Mouse (Mus musculus): ENCODE data around the gene Cep170b.
A peak's percentile ranks its signal among the peaks of the same experiment; 100 is the strongest.

Cep170b gene

GRCm38 (mm10) chr12:112702374-112703320 is 17.6 kb upstream of the Cep170b start:
- no peak for DNase-seq

DNA sequence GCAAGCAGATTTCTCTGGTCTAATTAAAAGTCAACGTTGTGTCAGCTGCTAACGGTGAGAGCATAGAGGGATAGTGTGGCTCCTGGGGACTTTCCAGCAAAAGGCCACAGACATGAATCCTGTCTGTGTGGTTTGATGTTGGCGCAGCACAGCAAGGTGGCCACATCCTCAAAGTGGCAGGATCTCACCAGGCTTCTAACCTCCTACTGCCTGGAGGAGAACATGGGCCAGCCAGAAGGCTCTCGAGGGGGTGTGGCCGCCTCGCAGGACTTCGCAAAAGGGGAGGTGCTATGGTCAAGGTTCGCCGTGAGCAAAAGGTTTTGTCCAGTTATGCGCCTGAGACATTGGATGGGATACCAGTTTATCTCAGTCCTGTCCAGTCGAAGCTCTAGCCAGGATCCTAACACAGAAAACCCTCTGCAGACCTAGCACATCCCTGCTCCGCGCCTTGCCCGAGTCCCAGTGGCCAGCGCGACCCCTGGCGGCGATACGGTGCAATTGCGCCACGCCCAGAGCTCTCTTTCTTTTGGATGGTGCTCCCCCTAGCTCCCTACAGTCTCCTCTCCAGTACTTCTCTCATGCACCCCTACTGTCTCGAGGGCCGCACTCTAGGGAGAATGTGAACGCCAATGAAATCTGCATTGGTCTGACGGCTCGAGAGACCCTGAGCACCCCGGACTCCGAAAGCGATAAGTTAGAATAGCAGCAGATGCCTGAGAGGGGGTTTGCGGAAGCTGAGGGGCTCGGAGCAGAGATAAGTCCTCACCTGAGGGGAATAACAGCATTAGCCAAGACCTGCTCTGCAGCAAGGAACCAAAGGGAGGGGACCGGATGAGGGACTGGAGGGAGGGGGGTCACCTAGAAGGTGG is 13.3 kb upstream of the Cep170b start:
- peak; percentile 85 to 86 for DNase-seq

DNA sequence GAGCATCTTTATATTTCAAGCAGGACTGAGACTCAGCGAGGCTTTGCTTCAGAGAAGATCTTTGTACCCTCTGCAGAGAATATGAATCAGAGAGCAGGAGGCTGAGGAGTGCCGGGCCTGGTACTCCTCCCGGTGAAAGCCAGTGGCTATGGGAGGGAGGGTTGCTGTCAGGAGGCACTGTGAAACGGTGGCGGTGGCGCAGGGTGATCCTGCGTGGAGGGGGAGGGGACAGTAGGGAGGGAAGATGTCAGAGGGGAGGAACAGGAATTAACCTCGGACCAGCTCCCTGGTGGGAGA is 12.7 kb upstream of the Cep170b start:
- DNase-seq = no peak

DNA sequence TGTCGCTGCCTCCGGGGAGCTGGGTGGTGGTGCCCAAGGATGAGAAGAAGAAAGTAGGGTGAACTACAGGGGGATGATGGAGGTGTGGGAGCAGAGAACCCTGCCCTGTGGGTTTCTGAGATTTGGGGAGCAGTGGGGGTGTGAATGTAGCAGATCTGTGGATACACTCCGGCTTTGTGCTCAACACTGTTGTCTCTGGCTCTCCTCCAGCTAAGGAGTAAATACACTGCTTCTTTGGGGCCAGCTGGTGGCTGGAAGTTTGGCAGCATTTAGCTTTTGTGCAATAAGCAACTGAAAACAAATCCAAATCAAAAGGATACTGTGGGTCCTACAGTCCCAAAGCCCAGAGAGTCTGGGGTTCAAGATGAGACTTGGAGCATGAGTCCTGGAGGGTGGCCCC is 6.3 kb upstream of the Cep170b start:
- DNase-seq = peak; percentile 49 to 67

GRCm38 (mm10) chr12:112717140-112717539 is 3.1 kb upstream of the Cep170b start:
- peak; percentile 45 to 46 for DNase-seq

DNA sequence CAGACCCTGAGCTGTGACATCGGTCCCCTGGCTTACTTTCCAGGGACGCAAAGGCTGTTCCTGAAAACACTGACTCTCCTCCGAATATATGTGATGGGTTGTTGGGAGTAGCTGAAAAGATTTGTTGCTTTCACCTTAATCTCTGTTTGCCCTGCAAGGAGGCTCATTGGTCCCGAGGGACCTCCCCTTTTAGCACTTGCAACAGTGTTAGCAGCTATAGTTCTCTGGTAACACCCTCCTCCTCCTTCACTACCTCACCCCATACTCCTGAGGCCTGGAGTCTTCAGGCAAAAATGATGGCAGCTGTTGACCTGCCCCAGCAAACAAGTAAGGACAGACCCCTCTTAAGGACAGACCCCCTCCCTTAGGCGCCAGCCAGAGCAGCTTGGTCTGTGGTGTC is 1.3 kb upstream of the Cep170b start:
- no peak for DNase-seq

DNA sequence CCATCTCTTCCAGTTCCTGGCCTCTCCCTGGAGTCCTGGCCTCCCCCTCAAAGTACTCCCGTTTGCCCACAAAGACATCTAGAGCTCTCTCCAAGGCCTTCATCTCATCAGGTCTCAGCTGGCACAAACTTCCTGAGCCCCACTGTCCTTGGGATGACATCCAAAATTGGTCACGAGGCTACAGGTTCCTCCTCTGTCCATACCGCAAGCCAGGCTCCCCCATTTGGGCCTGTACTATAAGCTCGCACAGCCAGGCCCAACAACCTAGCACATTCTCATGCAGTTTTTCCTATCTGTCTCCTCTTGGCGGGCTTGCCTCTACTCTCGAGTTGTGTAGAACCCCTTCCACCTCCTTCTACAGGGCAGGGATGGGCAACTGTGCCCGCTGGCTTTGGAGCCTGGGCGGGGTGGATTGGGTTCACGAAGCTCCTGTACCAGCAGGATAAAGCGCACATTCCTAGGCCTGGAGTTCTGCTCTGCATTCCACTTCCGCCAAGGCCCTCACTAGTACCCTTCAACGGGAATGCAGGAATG is 702 bp downstream of the Cep170b start:
- no peak for DNase-seq

GRCm38 (mm10) chr12:112721424-112722239 is 1.4 kb downstream of the Cep170b start:
- peak; percentile 86 to 92 for DNase-seq

DNA sequence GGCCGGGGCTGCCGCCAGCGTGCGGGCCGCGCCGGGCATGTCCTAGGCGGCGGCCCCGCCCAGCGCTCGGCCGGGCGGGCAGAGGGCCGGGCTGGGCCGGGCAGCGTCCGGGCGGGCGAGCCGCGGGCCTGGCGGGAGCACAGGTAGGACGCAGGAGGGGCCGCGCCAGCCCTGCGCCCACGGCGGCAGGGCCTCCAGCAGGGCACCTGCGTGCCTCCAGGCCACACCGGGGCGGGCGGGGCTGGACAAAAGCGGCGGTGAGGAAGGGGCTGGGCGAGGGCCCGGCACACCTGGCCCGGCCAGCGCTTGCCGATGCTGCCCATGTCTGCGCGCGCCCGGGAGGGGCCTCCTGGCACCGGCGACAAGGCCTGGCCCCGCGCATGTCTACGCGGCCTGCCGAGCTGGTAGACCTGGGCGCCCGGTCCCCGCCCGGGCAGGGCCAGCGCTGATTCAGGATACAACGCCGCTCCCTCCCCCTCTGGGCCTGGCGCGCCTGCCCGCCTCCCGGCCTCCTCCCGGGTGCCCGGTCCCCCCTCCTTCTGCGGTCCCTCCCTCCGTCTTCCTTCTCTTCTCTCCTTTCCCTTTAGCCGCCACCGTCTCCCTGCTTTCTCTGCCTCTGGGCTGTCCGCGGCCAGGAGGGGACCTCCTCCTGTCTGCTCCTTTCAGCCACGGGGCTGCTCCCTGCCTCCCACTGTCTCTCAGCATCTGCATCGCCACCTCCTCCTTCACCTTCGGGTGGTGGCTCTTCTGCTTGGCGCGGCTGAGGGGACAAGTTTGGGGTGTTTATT is 2.2 kb downstream of the Cep170b start:
- peak; percentile 80 to 84 for DNase-seq

- DNase-seq = peak in 1 of 2 experiments; percentile 30
These were observed 2.7 kb downstream of the Cep170b start for GRCm38 (mm10) chr12:112723028-112723330.

- no peak for DNase-seq
These were observed 3.2 kb downstream of the Cep170b start for GRCm38 (mm10) chr12:112723445-112723844.

GRCm38 (mm10) chr12:112724077-112724805 is 4.0 kb downstream of the Cep170b start:
- DNase-seq = peak; percentile 69 to 72

DNA sequence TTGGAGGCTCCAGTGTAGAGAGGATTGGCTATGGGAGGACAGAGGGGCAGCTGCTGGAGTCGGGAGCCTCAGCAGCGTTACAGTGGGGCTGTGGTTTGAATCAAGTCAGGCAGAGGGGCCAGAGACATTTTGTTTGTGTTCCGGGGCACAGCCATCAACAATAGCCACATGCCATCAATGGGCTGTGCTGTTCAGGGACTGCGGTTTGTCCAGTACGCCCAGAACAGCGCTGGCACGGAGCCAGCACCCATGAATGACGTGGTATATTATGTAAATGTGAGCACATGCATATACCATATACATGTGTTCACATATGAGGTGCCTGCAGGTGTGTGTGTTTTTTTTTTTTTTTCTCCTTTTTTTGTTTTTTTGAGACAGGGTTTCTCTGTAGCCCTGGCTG is 7.5 kb downstream of the Cep170b start:
- DNase-seq = peak in 1 of 2 experiments; percentile 31

- peak in 1 of 2 experiments; percentile 43 for DNase-seq
These were observed 10.6 kb downstream of the Cep170b start for GRCm38 (mm10) chr12:112730808-112731207.

GRCm38 (mm10) chr12:112732591-112732990 is 12.3 kb downstream of the Cep170b start:
- no peak for DNase-seq

DNA sequence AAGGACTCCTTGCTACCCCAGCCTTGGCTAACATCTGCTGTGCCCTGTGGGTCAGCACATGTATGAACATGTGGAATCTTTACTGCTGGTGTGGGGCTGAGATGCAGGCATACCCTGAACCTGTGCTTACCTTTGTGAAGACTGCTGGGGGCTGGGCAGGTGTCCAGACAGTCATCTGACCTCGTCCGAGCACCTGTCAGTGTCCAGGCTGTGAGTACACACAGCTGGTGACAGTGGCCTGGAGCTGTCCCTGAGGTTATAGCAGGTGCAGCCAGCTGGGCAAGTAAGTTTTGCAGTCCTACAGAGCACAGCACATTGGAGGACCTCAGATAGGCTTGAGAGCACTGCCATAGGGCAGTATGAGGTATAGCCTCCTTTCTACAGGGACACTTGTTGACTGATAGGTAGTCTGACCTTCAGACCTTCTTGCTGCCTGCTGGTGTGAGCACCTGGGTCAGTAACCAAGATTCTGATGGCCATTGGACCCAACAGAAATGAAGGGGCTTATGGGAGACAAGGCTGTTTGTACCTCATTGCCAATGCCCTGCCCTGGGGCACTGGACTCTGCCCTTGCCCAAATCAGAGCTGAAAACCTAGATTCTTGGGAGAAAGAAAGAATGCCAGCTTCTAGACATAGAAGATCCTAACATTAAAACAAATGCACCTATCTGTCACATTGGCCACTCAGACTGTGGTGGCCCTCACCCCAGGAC is 14.0 kb downstream of the Cep170b start:
- no peak for DNase-seq

DNA sequence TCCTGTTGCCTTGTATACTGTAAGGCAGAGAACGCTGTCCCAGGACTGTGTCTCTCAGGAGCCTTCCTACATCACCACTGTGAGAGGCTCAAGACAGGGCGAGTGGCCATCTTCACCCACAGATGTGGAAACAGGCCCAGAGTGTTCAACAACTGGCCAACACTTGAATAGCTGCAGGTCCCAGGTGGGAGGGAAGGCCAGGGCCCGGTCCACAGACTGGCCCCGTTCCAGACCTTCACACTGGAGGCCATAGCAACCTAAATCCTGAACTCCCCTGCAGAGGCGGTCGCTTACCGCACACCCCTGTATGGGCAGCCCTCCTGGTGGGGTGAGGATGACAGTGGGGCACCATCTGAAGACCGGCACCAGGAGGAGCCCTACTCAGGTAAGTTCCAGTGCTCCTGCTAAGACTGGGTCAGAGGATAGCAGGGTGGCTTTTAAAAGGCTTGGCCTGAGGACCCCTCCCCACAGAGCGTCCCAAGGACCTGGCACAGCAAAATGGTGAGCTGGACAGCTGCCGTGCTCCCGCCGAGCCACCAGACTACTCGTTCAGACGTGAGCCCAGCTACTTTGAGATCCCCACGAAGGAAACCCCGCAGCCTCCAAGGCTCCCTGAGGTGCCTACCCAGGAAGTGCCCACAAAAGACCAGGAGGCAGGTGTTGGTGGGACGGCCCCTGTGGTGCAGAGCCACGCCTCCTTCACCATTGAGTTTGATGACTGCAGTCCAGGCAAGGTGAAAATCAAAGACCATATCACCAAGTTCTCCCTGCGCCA is 14.8 kb downstream of the Cep170b start:
- DNase-seq = no peak

- no peak for DNase-seq
These were observed 15.8 kb downstream of the Cep170b start for GRCm38 (mm10) chr12:112735896-112736635.

- no peak for DNase-seq
These were observed 16.3 kb downstream of the Cep170b start for GRCm38 (mm10) chr12:112736636-112736925.

All from lung, adult 18-20 months (tissue).